Mouse (Mus musculus) G1E (cell line): ENCODE data around the gene Sphk2.

Source experiments
- CTCF ChIP-seq: IDR thresholded peaks from 2 replicates; pipeline ENCODE4 v1.5.1; 2012; ENCODE audit warnings: low read depth, low read length, inconsistent platforms, mixed read lengths
- GATA1 ChIP-seq: IDR thresholded peaks from 2 replicates; pipeline ENCODE4 v1.6.1; 2012; ENCODE audit warnings: borderline replicate concordance, low read length, inconsistent platforms, mixed read lengths
- POLR2AphosphoS5 ChIP-seq: IDR thresholded peaks from 2 replicates; pipeline ENCODE4 v1.6.1; 2012; ENCODE audit warnings: low read depth, low read length, inconsistent platforms; ENCODE audit not compliant: insufficient replicate concordance
- TAL1 ChIP-seq: conservative IDR thresholded peaks from 2 replicates; pipeline ENCODE4 v1.6.1; 2012; ENCODE audit warnings: low read depth, low read length, inconsistent platforms, mixed read lengths

DNA sequence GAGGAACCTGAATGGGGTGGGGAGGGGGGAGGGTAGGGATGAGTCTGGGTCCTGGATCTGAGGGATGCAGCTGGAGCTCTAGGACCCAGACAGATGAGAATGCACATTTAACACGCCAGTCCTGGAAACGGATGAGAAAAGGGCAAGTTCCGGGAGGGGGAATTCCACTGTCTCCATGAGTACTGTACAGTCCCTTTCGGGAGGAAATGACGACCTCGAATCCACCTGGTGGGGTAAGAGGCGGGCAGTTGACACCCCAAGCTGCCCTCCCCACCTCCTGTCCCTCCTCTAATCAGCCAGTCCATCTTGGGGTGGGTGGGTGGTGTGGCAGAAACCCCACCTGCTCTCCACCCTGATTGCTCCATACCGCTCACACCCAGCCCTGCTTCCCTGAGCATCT lies 48.2 kb upstream of the Sphk2 start:
- TF ChIP-seq CTCF (no peak), GATA1 (no peak), TAL1 (no peak), POLR2AphosphoS5 (no peak)
